Mouse (Mus musculus): ENCODE measurements around the gene Hoxd3.

GRCm38 (mm10) chr2:74781386-74781785 lies 69.7 kb downstream of the Hoxd3 start:
- no peak for TF ChIP-seq CTCF (IDR thresholded peaks at IDR 0.05; ENCODE audit: low read depth, low read length)
- TF ChIP-seq POLR2A (IDR thresholded peaks at IDR 0.05; ENCODE audit: extremely low read depth, insufficient read depth, low read length) = no peak
